Mouse (Mus musculus): ENCODE results near the gene Kctd19. TPM values are rescaled to one million over a fixed set of nuclear protein-coding genes. Genes with fewer than 3 reads are reported as not detected.

Kctd19 gene
- polyA plus RNA-seq, 1 experiment: not detected

GRCm38 (mm10) chr8:105355179-105356024 is 57.9 kb downstream of the Kctd19 start:
- Histone ChIP-seq H3K4me1 (ENCODE audit: control insufficient read depth) (peaks cover 2% of the 10 kb centered on the region), H3K27me3 (ENCODE audit: control insufficient read depth) (peaks cover 53% of the 10 kb centered on the region), H3K9me3 (ENCODE audit: control insufficient read depth, low read length) (no peaks in the 10 kb centered on the region), H3K4me3 (replicated peaks) (no peak overlapping the region), H3K36me3 (ENCODE audit: control insufficient read depth) (no peaks in the 10 kb centered on the region)
- TF ChIP-seq GATA1 (IDR thresholded peaks at IDR 0.05; ENCODE audit: low read length) (no peak), TAL1 (IDR thresholded peaks at IDR 0.05; ENCODE audit: low read length) (no peak)

- Histone ChIP-seq H3K4me3 (replicated peaks) (no peak overlapping the region), H3K27me3 (ENCODE audit: control insufficient read depth) (peaks cover 61% of the 10 kb centered on the region)
- TF ChIP-seq GATA1 (IDR thresholded peaks at IDR 0.05; ENCODE audit: low read length) (no peak), TAL1 (IDR thresholded peaks at IDR 0.05; ENCODE audit: low read length) (no peak)
Measured at GRCm38 (mm10) chr8:105354549-105354948, 58.8 kb downstream of the Kctd19 start.

GRCm38 (mm10) chr8:105353583-105354135 is 59.6 kb downstream of the Kctd19 start:
- Histone ChIP-seq H3K4me1 (ENCODE audit: control insufficient read depth) (peaks cover 4% of the 10 kb centered on the region), H3K4me3 (replicated peaks) (no peak overlapping the region), H3K36me3 (ENCODE audit: control insufficient read depth) (no peaks in the 10 kb centered on the region), H3K27me3 (ENCODE audit: control insufficient read depth) (peaks cover 64% of the 10 kb centered on the region), H3K9me3 (ENCODE audit: control insufficient read depth, low read length) (peaks cover 9% of the 10 kb centered on the region; the same call in 1 of the 2 replicates)
- TF ChIP-seq GATA1 (IDR thresholded peaks at IDR 0.05; ENCODE audit: low read length) (no peak), TAL1 (IDR thresholded peaks at IDR 0.05; ENCODE audit: low read length) (no peak)

More at GRCm38 (mm10) chr8:105354549-105354948, 58.8 kb downstream of the Kctd19 start:
- Histone ChIP-seq H3K36me3 (ENCODE audit: control insufficient read depth) (no peaks in the 10 kb centered on the region), H3K9me3 (ENCODE audit: control insufficient read depth, low read length) (peaks cover 4% of the 10 kb centered on the region; the same call in 1 of the 2 replicates), H3K4me1 (ENCODE audit: control insufficient read depth) (peaks cover 2% of the 10 kb centered on the region)

GRCm38 (mm10) chr8:105350186-105350585 is 63.1 kb downstream of the Kctd19 start:
- Histone ChIP-seq H3K27me3 (ENCODE audit: control insufficient read depth) (peaks cover 87% of the 10 kb centered on the region), H3K4me3 (replicated peaks) (no peak overlapping the region), H3K9me3 (ENCODE audit: control insufficient read depth, low read length) (peaks cover 10% of the 10 kb centered on the region; the same call in 1 of the 2 replicates), H3K4me1 (ENCODE audit: control insufficient read depth) (peaks cover 34% of the 10 kb centered on the region), H3K36me3 (ENCODE audit: control insufficient read depth) (no peaks in the 10 kb centered on the region)
- TF ChIP-seq GATA1 (IDR thresholded peaks at IDR 0.05; ENCODE audit: low read length): no peak
- TF ChIP-seq TAL1 (IDR thresholded peaks at IDR 0.05; ENCODE audit: low read length): no peak

- Histone ChIP-seq H3K9me3 (ENCODE audit: control insufficient read depth, low read length) (peaks cover 10% of the 10 kb centered on the region; the same call in 1 of the 2 replicates), H3K36me3 (ENCODE audit: control insufficient read depth) (no peaks in the 10 kb centered on the region), H3K4me1 (ENCODE audit: control insufficient read depth) (peaks cover 34% of the 10 kb centered on the region), H3K4me3 (replicated peaks) (peak overlapping the region; percentile 62), H3K27me3 (ENCODE audit: control insufficient read depth) (peaks cover 86% of the 10 kb centered on the region)
- no peak for TF ChIP-seq TAL1 (IDR thresholded peaks at IDR 0.05; ENCODE audit: low read length)
- TF ChIP-seq GATA1 (IDR thresholded peaks at IDR 0.05; ENCODE audit: low read length): no peak
Measured at GRCm38 (mm10) chr8:105349096-105349771, 64.1 kb downstream of the Kctd19 start.

GRCm38 (mm10) chr8:105348450-105349095 is 64.7 kb downstream of the Kctd19 start, which contains the start of gene Slc9a5:
Gene Slc9a5, plus strand, starts transcription at chr8:105348843.
- Histone ChIP-seq H3K4me1 (ENCODE audit: control insufficient read depth) (peaks cover 34% of the 10 kb centered on the region), H3K27me3 (ENCODE audit: control insufficient read depth) (peaks cover 86% of the 10 kb centered on the region), H3K36me3 (ENCODE audit: control insufficient read depth) (no peaks in the 10 kb centered on the region), H3K9me3 (ENCODE audit: control insufficient read depth, low read length) (peaks cover 10% of the 10 kb centered on the region; the same call in 1 of the 2 replicates), H3K4me3 (replicated peaks) (peak within 1 kb of the TSS; percentile 62)
- no peak for TF ChIP-seq TAL1 (IDR thresholded peaks at IDR 0.05; ENCODE audit: low read length)
- no peak for TF ChIP-seq GATA1 (IDR thresholded peaks at IDR 0.05; ENCODE audit: low read length)

- Histone ChIP-seq H3K4me1 (ENCODE audit: control insufficient read depth) (peaks cover 36% of the 10 kb centered on the region), H3K27me3 (ENCODE audit: control insufficient read depth) (peaks cover 77% of the 10 kb centered on the region)
- TF ChIP-seq GATA1 (IDR thresholded peaks at IDR 0.05; ENCODE audit: low read length) (no peak), TAL1 (IDR thresholded peaks at IDR 0.05; ENCODE audit: low read length) (no peak)
Measured at GRCm38 (mm10) chr8:105347428-105348221, 65.7 kb downstream of the Kctd19 start, which contains the start of gene Fhod1. Gene Fhod1, minus strand, starts transcription at chr8:105347953.

More at GRCm38 (mm10) chr8:105347428-105348221, 65.7 kb downstream of the Kctd19 start, which contains the start of gene Fhod1:
- Histone ChIP-seq H3K36me3 (ENCODE audit: control insufficient read depth) (no peaks in the 10 kb centered on the region), H3K9me3 (ENCODE audit: control insufficient read depth, low read length) (peaks cover 10% of the 10 kb centered on the region; the same call in 1 of the 2 replicates), H3K4me3 (replicated peaks) (peak within 1 kb of the TSS; percentile 62)

Measured in erythroblast, embryonic 14.5 days (primary cell).